Mouse (Mus musculus) layer of hippocampus, adult 9-10 months (tissue): ENCODE data around the gene Adipoq.
"Not testable (repeated sequence)": the region's sequence is repeated elsewhere in the genome, so short reads cannot be mapped to it uniquely, and the experiment has no call there.

Experiments used
- DNase-seq: peaks from one replicate; pipeline ENCODE4 v3.0.0; 2022; ENCODE audit warnings: low spot score

Gene Adipoq

GRCm38 (mm10) chr16:23146280-23146679 is at the start of gene Adipoq:
Gene Adipoq (plus strand): TSS chr16:23146536.
- no peak for DNase-seq

- not testable (repeated sequence) for DNase-seq
These were observed 49.5 kb upstream of the Adipoq start for GRCm38 (mm10) chr16:23096886-23097285.

- not testable (repeated sequence) for DNase-seq
These were observed 48.8 kb upstream of the Adipoq start for GRCm38 (mm10) chr16:23097290-23098104.

GRCm38 (mm10) chr16:23098105-23098452 is 48.3 kb upstream of the Adipoq start:
- DNase-seq = not testable (repeated sequence)

- DNase-seq = no peak
These were observed 46.7 kb upstream of the Adipoq start for GRCm38 (mm10) chr16:23099632-23100031.

- no peak for DNase-seq
These were observed 46.2 kb upstream of the Adipoq start for GRCm38 (mm10) chr16:23100099-23100575.

GRCm38 (mm10) chr16:23100613-23101012 is 45.7 kb upstream of the Adipoq start:
- no peak for DNase-seq

- no peak for DNase-seq
These were observed 43.8 kb upstream of the Adipoq start for GRCm38 (mm10) chr16:23102340-23103037.

- DNase-seq = no peak
These were observed 43.1 kb upstream of the Adipoq start for GRCm38 (mm10) chr16:23103038-23103745.

- DNase-seq = no peak
These were observed 42.5 kb upstream of the Adipoq start for GRCm38 (mm10) chr16:23103841-23104240.

GRCm38 (mm10) chr16:23106121-23106520 is 40.2 kb upstream of the Adipoq start:
- DNase-seq = no peak

- DNase-seq = peak; percentile 75
These were observed 38.9 kb upstream of the Adipoq start, which contains the start of gene Eif4a2 for GRCm38 (mm10) chr16:23107231-23107942. Gene Eif4a2 (plus strand): TSS chr16:23107444.

GRCm38 (mm10) chr16:23107946-23108759 is 38.2 kb upstream of the Adipoq start:
- DNase-seq = peak; percentile 44

GRCm38 (mm10) chr16:23108943-23109342 is 37.4 kb upstream of the Adipoq start:
- DNase-seq = no peak

GRCm38 (mm10) chr16:23109350-23110280 is 36.7 kb upstream of the Adipoq start:
- no peak for DNase-seq

- DNase-seq = no peak
These were observed 34.0 kb upstream of the Adipoq start for GRCm38 (mm10) chr16:23112348-23112747.

- no peak for DNase-seq
These were observed 33.4 kb upstream of the Adipoq start for GRCm38 (mm10) chr16:23112861-23113435.

- DNase-seq = no peak
These were observed 32.4 kb upstream of the Adipoq start for GRCm38 (mm10) chr16:23113903-23114302.
